Mouse (Mus musculus): ENCODE measurements around the gene Topaz1. TPM values are rescaled to one million over a fixed set of nuclear protein-coding genes. Genes with fewer than 3 reads are reported as not detected.

Topaz1 gene
- total RNA-seq (2021) = not detected
- long read RNA-seq, experiment 1 = 0 reads
- long read RNA-seq, experiment 2 = 0 reads

DNA sequence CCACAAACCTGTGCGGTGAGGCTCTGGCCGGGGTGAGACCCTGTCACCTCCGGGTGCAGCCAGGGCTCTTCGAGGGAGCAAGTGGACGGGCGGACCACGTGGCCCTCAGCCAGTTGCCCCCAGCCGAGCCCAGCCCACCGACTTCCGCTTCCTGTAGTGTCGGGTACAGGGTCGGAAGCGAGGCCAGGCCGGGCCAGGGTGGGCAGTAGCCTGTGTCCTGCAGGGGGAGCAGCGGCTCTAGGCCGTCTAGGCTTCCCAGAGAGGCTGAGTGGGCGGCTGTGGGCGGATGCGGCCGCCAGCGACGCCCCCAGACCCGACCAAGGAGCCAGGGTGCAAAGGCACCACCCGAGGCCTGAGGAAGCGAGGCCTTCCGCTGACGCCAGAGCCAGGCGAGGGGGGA, at the start of gene Topaz1:
Topaz1 (plus strand) TSS at position 287 of the 400 bp plus-strand sequence.
- no peak for DNase-seq

DNA sequence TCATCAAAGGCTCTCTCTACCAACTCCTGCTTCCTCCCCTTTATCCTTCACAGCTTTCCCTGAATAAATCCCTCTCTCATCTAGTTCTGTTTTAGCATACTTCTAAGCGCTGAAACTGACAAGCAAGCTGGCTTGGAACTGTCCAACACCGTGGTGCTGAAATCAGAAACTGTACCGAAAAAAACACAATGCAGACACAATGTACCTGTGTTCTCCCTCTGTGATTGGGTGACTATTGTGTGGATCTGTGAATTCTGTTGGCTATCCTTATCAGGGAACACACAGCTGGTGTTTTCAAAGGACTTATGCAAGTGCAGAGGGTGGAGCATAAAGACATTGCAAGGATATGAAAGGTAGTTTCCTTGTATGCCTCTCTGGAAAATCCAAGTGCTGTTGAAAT, 45.3 kb upstream of the Topaz1 start:
- peak; percentile 23 for DNase-seq

DNA sequence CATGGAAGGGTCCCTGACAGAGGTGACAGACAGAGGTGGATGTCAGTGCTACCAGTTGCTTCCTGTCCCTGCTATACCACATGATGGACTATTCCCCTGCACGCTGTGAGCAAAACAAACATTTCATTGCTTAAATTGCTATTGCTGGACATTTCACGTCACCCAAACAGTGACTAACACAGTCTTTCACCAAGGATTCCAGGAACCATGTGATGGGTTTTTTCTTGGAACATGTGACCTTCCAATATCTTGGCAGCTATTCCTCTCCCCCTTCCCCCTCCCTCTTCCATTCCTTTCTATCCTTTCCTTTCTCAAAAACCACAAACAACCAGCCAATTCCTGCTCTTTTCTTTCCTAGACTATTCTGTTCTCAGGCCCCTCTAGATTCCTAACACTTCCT, 33.3 kb upstream of the Topaz1 start:
- DNase-seq = no peak

- no peak for DNase-seq
These were observed 32.1 kb upstream of the Topaz1 start for GRCm38 (mm10) chr9:122715046-122715445.

- DNase-seq = no peak
These were observed 30.8 kb upstream of the Topaz1 start for GRCm38 (mm10) chr9:122716131-122716921.

GRCm38 (mm10) chr9:122722296-122722695, 24.9 kb upstream of the Topaz1 start:
- no peak for DNase-seq

DNA sequence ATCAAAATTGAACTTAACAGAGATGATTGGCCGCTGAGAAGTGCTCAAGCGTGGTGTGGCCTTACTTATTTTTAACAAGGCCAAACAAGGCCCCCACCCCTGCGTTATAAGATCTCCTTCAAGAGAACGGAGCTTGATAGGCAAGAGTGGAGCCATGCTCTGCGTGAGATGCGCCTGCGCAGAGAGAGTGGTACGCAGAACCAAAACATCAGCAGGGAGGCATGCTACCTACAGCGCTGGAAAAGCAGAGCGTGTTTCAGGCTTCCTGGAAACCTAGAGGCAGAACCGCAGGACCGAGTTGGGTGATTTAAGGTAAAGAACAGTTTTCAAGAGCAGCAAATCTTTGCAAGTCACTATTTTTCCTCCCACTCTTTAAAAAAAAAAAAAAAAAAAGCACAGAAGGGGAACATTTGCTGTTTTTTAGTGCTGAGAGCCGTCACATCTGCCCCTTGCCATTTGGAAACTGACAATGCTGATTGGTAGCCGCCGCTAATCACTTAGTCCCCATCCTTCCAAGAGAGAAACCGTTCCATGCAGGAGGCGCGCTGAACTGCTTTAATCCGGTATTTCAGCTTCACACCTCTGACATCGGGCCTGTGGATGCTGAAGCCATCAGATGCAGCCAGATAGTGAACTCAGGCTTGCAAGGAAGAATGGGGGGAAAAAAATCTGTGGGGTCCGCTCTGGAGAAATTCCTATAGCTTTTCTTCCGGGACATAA, 21.9 kb upstream of the Topaz1 start:
- DNase-seq = no peak

- DNase-seq = peak; percentile 27
These were observed 17.6 kb upstream of the Topaz1 start for GRCm38 (mm10) chr9:122729500-122729899.

- DNase-seq = no peak
These were observed 14.9 kb upstream of the Topaz1 start for GRCm38 (mm10) chr9:122732126-122732810.

GRCm38 (mm10) chr9:122733222-122733621, 13.9 kb upstream of the Topaz1 start:
- no peak for DNase-seq

DNA sequence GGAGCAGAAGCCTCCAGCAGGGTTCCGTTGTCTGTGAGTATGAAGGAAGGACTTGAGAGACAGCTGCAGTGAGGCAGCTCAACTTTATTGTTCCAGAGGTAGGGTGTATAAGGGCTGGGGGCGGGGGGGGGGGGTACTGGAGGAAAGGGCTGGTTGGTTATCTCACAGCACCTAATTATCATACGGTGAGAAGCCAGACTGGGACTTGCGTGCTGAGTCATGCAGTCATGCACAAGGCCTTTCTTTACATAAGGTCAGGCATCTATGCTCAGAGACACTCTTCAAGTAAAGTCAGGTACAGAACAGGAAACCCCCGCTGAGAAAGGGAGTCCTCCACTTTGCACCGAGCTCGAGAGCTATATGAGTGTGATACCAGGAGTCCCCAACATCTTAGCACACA, 12.2 kb upstream of the Topaz1 start:
- DNase-seq = no peak

- DNase-seq = no peak
These were observed 11.1 kb upstream of the Topaz1 start for GRCm38 (mm10) chr9:122736001-122736400.

DNA sequence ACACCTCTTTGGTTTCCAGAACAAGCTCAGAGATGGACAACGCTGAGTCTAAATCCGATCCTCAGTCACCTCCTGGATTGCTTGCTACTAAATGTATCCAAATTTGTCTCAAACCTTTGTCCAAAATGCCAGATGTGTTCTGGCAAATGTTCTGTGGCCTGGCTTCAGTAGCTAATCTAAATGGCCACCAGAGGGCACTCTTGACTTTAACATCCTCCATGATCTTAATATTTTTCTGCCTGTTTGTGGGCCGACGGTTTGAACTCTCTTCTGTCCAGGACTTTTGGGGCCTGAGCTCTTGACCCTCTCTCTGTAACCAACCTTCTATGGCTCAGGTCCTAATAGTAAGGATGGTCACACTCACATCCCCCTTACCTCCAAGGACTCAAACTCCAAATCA, 10.4 kb upstream of the Topaz1 start:
- DNase-seq = peak; percentile 41

DNA sequence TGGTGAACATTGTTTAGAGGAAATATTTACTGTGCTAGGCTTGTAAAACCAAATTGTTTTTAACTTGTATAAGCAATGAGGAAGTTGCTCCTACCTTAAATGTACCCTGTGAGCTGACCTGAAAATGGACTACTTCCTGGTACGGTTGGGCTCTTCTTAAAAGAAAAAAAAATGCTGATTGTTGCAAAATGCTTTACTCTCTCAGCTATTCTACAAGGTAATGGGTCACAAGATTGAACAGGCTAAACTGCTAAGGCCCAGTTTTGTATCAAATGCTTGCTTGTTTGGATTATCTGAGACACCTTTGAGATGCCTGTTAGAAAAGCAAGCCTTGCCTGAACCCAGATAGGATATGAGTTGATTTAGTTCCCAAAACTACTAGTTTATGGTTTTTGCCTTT, 1.3 kb upstream of the Topaz1 start:
- DNase-seq = no peak

DNA sequence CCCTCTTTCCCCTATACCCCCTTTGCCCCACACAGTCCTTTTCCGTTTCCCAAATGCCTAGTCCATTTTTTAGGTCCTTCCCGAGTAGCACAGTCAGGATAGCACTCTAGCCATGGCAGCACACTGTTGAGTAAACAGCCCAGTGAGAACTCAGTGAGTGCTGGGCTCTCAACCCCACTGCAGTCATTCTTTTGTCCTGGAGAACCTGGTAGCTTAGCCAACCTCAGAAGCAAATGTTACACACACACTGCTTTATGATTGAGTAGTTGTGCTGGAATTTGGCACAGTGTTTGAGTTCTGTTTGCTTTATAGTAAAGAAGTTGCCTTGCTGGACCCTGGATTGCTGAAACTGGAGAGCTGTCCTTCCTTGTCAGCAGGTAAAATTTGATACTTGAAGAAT, 10.5 kb downstream of the Topaz1 start:
- no peak for DNase-seq

GRCm38 (mm10) chr9:122760111-122760510, 13.0 kb downstream of the Topaz1 start:
- DNase-seq = no peak

DNA sequence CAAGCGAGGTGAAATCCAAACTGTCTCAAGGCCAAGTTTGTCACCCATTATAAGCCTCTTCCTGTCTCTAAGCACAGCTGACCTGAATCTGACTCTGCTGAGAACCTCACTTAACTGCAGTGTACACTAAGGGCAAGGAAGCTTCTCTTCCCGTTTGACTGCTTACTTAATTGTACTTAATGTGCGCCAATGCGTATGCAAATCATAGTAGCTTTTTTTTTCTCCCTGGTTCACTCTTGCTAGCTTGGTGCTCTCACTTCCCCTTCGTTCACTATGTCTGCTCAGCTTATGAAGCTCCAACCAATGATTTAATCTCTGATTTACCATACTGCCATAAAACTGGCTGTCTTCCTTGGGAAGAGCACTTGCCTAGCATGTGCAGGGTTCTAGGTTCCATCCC, 38.1 kb downstream of the Topaz1 start:
- no peak for DNase-seq

DNA sequence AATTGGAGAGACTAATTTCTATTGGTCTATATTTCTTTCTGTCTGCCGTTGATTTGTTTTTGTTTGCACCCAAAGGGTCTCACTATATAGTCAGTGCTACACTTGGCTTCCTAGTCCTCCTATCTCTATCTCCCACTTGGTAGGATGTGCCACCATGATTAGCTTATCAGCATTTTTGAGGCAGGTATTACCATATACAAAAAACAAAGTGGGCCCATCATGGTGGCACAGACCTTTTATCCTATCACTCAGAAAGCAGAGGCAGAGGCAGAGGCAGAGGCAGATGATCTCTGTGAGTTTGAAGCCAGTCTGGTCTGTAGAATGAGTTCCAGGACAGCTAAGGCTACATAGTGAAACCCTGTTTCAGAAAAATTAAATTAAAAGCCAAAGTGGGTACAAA, 39.4 kb downstream of the Topaz1 start:
- DNase-seq = no peak

- DNase-seq = peak; percentile 90
These were observed 58.1 kb downstream of the Topaz1 start, which contains the start of gene Tcaim for GRCm38 (mm10) chr9:122805053-122805844. Gene Tcaim (plus strand): TSS chr9:122805539.

- DNase-seq = no peak
These were observed 58.7 kb downstream of the Topaz1 start for GRCm38 (mm10) chr9:122805845-122806341.

- no peak for DNase-seq
These were observed 60.0 kb downstream of the Topaz1 start for GRCm38 (mm10) chr9:122807186-122807585.

DNA sequence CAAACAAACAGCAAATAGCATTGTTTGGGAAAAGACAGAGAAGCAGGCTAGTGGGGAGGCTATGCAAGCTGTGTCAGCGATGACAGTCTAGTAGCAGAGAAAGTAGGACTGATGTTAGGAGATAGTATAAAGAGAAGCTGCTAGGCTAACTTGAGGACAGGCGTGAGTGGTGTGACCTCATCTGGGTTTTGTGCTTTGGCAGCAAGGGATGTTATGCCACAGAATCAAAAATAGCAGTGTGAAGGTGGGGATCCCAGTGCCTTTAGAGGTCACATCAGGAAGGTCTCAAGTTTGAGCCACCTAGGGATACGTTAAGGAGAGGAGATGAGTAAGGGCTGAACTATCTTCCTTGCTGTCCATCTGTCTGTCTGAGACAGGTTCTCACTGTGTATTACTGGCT, 63.1 kb downstream of the Topaz1 start:
- no peak for DNase-seq
